Mouse (Mus musculus) ES-Bruce4 (cell line): ENCODE results near the gene Nkx6-1. TPM values are rescaled to one million over a fixed set of nuclear protein-coding genes. Genes with fewer than 3 reads are reported as not detected.

ENCODE experiments used
- H3K27ac ChIP-seq: 2 replicates; pipeline ENCODE4 v1.5.1; 2012; ENCODE audit warnings: low read length, inconsistent platforms; ENCODE audit not compliant: insufficient read depth
- H3K27me3 ChIP-seq: 2 replicates; pipeline ENCODE4 v1.6.1; 2012; ENCODE audit warnings: mild to moderate bottlenecking, low read length, inconsistent platforms; ENCODE audit not compliant: control insufficient read depth, poor library complexity, insufficient read depth, severe bottlenecking
- H3K36me3 ChIP-seq: 2 replicates; pipeline ENCODE4 v1.6.1; 2012; ENCODE audit warnings: inconsistent platforms, mild to moderate bottlenecking, low read length, moderate library complexity; ENCODE audit not compliant: control insufficient read depth, poor library complexity, insufficient read depth, severe bottlenecking
- H3K4me1 ChIP-seq: one replicate; pipeline ENCODE4 v1.8.1; 2011; ENCODE audit warnings: low read length; ENCODE audit not compliant: control insufficient read depth, insufficient read depth
- H3K4me3 ChIP-seq: 2 replicates; pipeline ENCODE4 v1.5.1; 2011; ENCODE audit warnings: low read depth, mild to moderate bottlenecking, low read length
- H3K9ac ChIP-seq: 2 replicates; pipeline ENCODE4 v1.6.1; 2012; ENCODE audit warnings: low read depth, mild to moderate bottlenecking, inconsistent platforms; ENCODE audit not compliant: poor library complexity, severe bottlenecking
- H3K9me3 ChIP-seq: replicated peaks from 2 replicates; pipeline ENCODE4 v1.6.1; 2012; ENCODE audit warnings: mild to moderate bottlenecking, low read length, inconsistent platforms; ENCODE audit not compliant: control insufficient read depth, poor library complexity, insufficient read depth, severe bottlenecking
- CTCF ChIP-seq: IDR thresholded peaks from one replicate; pipeline ENCODE4 v1.8.1; 2011; ENCODE audit warnings: low read depth, low read length
- EP300 ChIP-seq: IDR thresholded peaks from 2 replicates; pipeline ENCODE4 v1.6.1; 2011; ENCODE audit warnings: low read depth, low read length; ENCODE audit not compliant: insufficient read depth
- POLR2A ChIP-seq: IDR thresholded peaks from one replicate; pipeline ENCODE4 v1.8.1; 2011; ENCODE audit warnings: low read length; ENCODE audit not compliant: insufficient read depth
- polyA plus RNA-seq: library from polyadenylated mRNA; stranded (reverse); fragments of >200 nt; gene quantifications from 2 replicates; pipeline ENCODE4 v1.2.4, GENCODE M21; 2011; ENCODE audit warnings: low read depth; ENCODE audit not compliant: missing spikeins, insufficient read depth, insufficient read length

Gene Nkx6-1
- polyA plus RNA-seq, 1 experiment, result not detected

- Histone ChIP-seq H3K4me1 (no peaks in the 10 kb centered on the region), H3K36me3 (no peaks in the 10 kb centered on the region), H3K27ac (no peak overlapping the region), H3K27me3 (peaks cover 64% of the 10 kb centered on the region), H3K4me3 (no peak overlapping the region), H3K9me3 (no peaks in the 10 kb centered on the region), H3K9ac (no peak overlapping the region)
- TF ChIP-seq EP300 (no peak), POLR2A (no peak), CTCF (no peak)
These were observed 2.3 kb downstream of the Nkx6-1 start for GRCm38 (mm10) chr5:101662485-101662884.

- H3K27ac ChIP-seq, result no peak overlapping the region
- no peaks in the 10 kb centered on the region for H3K9me3 ChIP-seq
- H3K4me1 ChIP-seq, result no peaks in the 10 kb centered on the region
- no peak for TF ChIP-seq EP300
- no peak for TF ChIP-seq CTCF
- no peak for TF ChIP-seq POLR2A
- no peaks in the 10 kb centered on the region for H3K36me3 ChIP-seq
- H3K4me3 ChIP-seq, result no peak overlapping the region
- H3K27me3 ChIP-seq, result peaks cover 64% of the 10 kb centered on the region
- H3K9ac ChIP-seq, result no peak overlapping the region
These were observed 3.1 kb downstream of the Nkx6-1 start for GRCm38 (mm10) chr5:101661561-101662211.

GRCm38 (mm10) chr5:101660666-101661065, 4.1 kb downstream of the Nkx6-1 start:
- no peak overlapping the region for H3K27ac ChIP-seq
- TF ChIP-seq CTCF, result no peak
- no peak for TF ChIP-seq POLR2A
- H3K36me3 ChIP-seq, result no peaks in the 10 kb centered on the region
- peaks cover 60% of the 10 kb centered on the region for H3K27me3 ChIP-seq
- H3K4me1 ChIP-seq, result no peaks in the 10 kb centered on the region
- H3K9me3 ChIP-seq, result no peaks in the 10 kb centered on the region; the same call in 1 of the 2 replicates
- H3K9ac ChIP-seq, result no peak overlapping the region
- H3K4me3 ChIP-seq, result no peak overlapping the region

- no peak for TF ChIP-seq POLR2A
- TF ChIP-seq CTCF, result no peak
- TF ChIP-seq EP300, result no peak
- H3K9me3 ChIP-seq, result no peaks in the 10 kb centered on the region; the same call in 1 of the 2 replicates
- no peaks in the 10 kb centered on the region for H3K36me3 ChIP-seq
- H3K27ac ChIP-seq, result no peak overlapping the region
- H3K9ac ChIP-seq, result no peak overlapping the region
- H3K27me3 ChIP-seq, result peaks cover 55% of the 10 kb centered on the region
- peak overlapping the region; percentile 69 for H3K4me3 ChIP-seq
- no peaks in the 10 kb centered on the region for H3K4me1 ChIP-seq
These were observed 5.3 kb downstream of the Nkx6-1 start for GRCm38 (mm10) chr5:101659411-101659971.

- Histone ChIP-seq H3K4me1 (no peaks in the 10 kb centered on the region), H3K27ac (no peak overlapping the region), H3K9me3 (no peaks in the 10 kb centered on the region; the same call in 1 of the 2 replicates), H3K27me3 (peaks cover 52% of the 10 kb centered on the region), H3K36me3 (no peaks in the 10 kb centered on the region), H3K9ac (no peak overlapping the region), H3K4me3 (peak overlapping the region; percentile 69)
- TF ChIP-seq EP300, result no peak
- no peak for TF ChIP-seq CTCF
- no peak for TF ChIP-seq POLR2A
These were observed 5.9 kb downstream of the Nkx6-1 start for GRCm38 (mm10) chr5:101658984-101659290.

- no peak for TF ChIP-seq POLR2A
- TF ChIP-seq EP300, result no peak
- TF ChIP-seq CTCF, result no peak
- Histone ChIP-seq H3K4me3 (no peak overlapping the region; the same call in 1 of the 2 replicates), H3K9me3 (no peaks in the 10 kb centered on the region; the same call in 1 of the 2 replicates), H3K36me3 (no peaks in the 10 kb centered on the region), H3K27ac (no peak overlapping the region), H3K4me1 (no peaks in the 10 kb centered on the region), H3K27me3 (peaks cover 46% of the 10 kb centered on the region), H3K9ac (no peak overlapping the region)
These were observed 6.4 kb downstream of the Nkx6-1 start for GRCm38 (mm10) chr5:101658188-101658983.
